Comparison of ENCODE assay signal across 9 mouse cellular contexts in the genomic region with DNA sequence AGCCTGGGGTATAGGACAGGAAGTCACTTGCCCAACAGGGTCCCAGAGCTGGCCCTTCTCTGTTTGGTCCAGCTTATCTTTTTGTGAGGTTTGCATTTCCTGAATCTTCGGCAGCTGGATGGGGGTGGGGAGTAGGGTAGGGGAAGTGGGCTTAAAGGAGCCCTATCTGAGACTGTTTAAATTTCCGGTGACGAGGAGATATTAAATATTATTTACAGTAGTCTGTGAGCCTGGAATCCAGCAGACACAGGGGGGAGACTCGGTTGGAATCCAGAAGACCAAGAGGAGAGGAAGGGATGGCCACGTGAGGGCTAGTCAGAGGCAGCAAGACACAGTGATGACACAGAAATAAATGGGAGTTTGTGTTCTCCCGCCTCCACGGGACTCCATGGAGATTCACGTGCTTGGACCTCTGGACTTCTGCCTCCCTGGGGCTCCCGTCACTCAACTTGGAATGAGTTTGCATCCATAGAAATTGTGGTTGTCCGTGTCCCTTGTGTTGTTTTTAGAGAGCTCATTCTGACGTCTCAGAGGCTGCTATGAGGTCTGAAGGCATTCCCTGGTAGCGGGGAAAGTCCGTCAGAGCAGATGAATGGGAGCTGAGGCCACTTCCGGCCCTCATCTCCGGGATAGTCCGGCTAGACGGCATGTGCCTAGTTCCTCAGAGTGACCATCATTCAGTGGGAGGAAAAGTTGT.
A peak's percentile ranks its signal among the peaks of the same experiment; 100 is the strongest.
DNase-seq lines count a peak whose midpoint lies in the region; ATAC-seq and TF ChIP-seq lines count a peak whose summit lies in the region.
"Had no signal": no experiment of that assay in that cellular context is flagged by ENCODE, and none has a peak within 500 bp of the region (broad histone marks: within the 10 kb centered on the region; RNA-seq: fewer than 3 reads in every experiment).

No protein-coding gene starts in this region.

- peak overlapping the region; percentile 48; the same call in 1 of the 2 replicates for H3K9ac ChIP-seq in liver, embryonic 11.5 days (ENCODE audit: low read depth, low read length)
- H3K9ac ChIP-seq in stomach, postnatal 0 days (ENCODE audit: low read length), result no peak overlapping the region

- no peaks in the 10 kb centered on the region for H3K9me3 ChIP-seq in liver, embryonic 11.5 days (ENCODE audit: control insufficient read depth, low read length)
- no peaks in the 10 kb centered on the region for H3K9me3 ChIP-seq in stomach, postnatal 0 days (ENCODE audit: control insufficient read depth, low read length)

- no peaks in the 10 kb centered on the region for H3K27me3 ChIP-seq in liver, embryonic 11.5 days (replicated peaks; ENCODE audit: control insufficient read depth, insufficient read depth, low read length)
- no peaks in the 10 kb centered on the region for H3K27me3 ChIP-seq in stomach, postnatal 0 days (ENCODE audit: control insufficient read depth, insufficient read depth, low read length)
- H3K27me3 ChIP-seq: Patski had no signal

- H3K4me1 ChIP-seq in liver, embryonic 11.5 days (replicated peaks; ENCODE audit: control insufficient read depth, insufficient read depth, low read length), result peaks cover 35% of the 10 kb centered on the region
- peaks cover 14% of the 10 kb centered on the region for H3K4me1 ChIP-seq in stomach, postnatal 0 days (replicated peaks; ENCODE audit: control insufficient read depth, insufficient read depth)

- H3K4me3 ChIP-seq in liver, embryonic 11.5 days (ENCODE audit: low read depth, low read length), result no peak overlapping the region; the same call in 1 of the 2 replicates
- no peak overlapping the region for H3K4me3 ChIP-seq in stomach, postnatal 0 days (ENCODE audit: low read depth, low read length)

- no peak for TF ChIP-seq EP300 in stomach, postnatal 0 days (optimal IDR thresholded peaks at IDR 0.05)

- no peak for TF ChIP-seq CTCF in stomach, postnatal 0 days (IDR thresholded peaks at IDR 0.05; ENCODE audit: low read depth)

- 28% methylated on average over 17 of the region's 17 CpGs for WGBS in liver, embryonic 11.5 days
- WGBS in stomach, postnatal 0 days, result 31% methylated on average over 17 of the region's 17 CpGs

- peak; percentile 11 for DNase-seq in thymus, postnatal 0 days (ENCODE audit: low spot score)
- no peak for DNase-seq in thymus, postnatal 36 days
- peak; percentile 24 for DNase-seq in heart, postnatal 25 days (ENCODE audit: low spot score)
- DNase-seq in liver, embryonic 11.5 days (ENCODE audit: low spot score), result no peak
- DNase-seq in stomach, postnatal 0 days (ENCODE audit: low spot score), result no peak
- DNase-seq in ovary, postnatal 36 days (ENCODE audit: low spot score), result no peak
- DNase-seq in Muller cell, postnatal 12 days (ENCODE audit: inconsistent ontology term), result no peak
- no peak for DNase-seq in adipocyte (ENCODE audit: low spot score)

- H3K36me3 ChIP-seq in liver, embryonic 11.5 days (ENCODE audit: control insufficient read depth, insufficient read depth, low read length), result no peaks in the 10 kb centered on the region
- no peaks in the 10 kb centered on the region for H3K36me3 ChIP-seq in stomach, postnatal 0 days (ENCODE audit: control insufficient read depth, insufficient read depth, low read length)

- peak; percentile 52; the same call in 1 of the 2 replicates for ATAC-seq in liver, embryonic 11.5 days (replicated peaks; ENCODE audit: low FRiP score)
- no peak for ATAC-seq in stomach, postnatal 0 days (ENCODE audit: low FRiP score, low TSS enrichment)
- ATAC-seq: Patski had no signal

- peak overlapping the region; percentile 54 for H3K4me2 ChIP-seq in liver, embryonic 11.5 days
- H3K4me2 ChIP-seq in stomach, postnatal 0 days (replicated peaks; ENCODE audit: low read depth), result no peak overlapping the region; the same call in 1 of the 2 replicates

- peak overlapping the region; percentile 88 for H3K27ac ChIP-seq in liver, embryonic 11.5 days (ENCODE audit: low read depth, low read length)
- peak overlapping the region; percentile 53 for H3K27ac ChIP-seq in stomach, postnatal 0 days (replicated peaks)

- intact Hi-C loops in heart, postnatal 25 days (cut with DNase I), result no loop called here

Comparison
In these comparisons a context has a peak if more than half of its experiments do, and no peak if none do; other contexts are left out.
1. DNase-seq: peak in thymus, postnatal 0 days (single experiment) and heart, postnatal 25 days (single experiment); none in thymus, postnatal 36 days (0 of 2), liver, embryonic 11.5 days (single experiment), stomach, postnatal 0 days (single experiment), ovary, postnatal 36 days (single experiment), Muller cell, postnatal 12 days (single experiment) and adipocyte (single experiment).